Mouse (Mus musculus) thymus, adult 2 months (tissue): ENCODE results near the gene Ccnf. TPM values are rescaled to one million over a fixed set of nuclear protein-coding genes. Genes with fewer than 3 reads are reported as not detected.

Experiments
- DNase-seq: peaks from one replicate; pipeline ENCODE4 v3.0.0; 2021
- H3K27ac ChIP-seq: fragments of 200-500 bp; 2 replicates; pipeline ENCODE4 v1.5.1; 2012; ENCODE audit warnings: low read length, control low read depth; ENCODE audit not compliant: control insufficient read depth, insufficient read depth
- H3K27me3 ChIP-seq: fragments of 200-500 bp; 2 replicates; pipeline ENCODE4 v1.6.1; 2012; ENCODE audit warnings: mild to moderate bottlenecking, low read length, moderate library complexity, mixed read lengths; ENCODE audit not compliant: control insufficient read depth, insufficient read depth
- H3K36me3 ChIP-seq: fragments of 200-500 bp; 2 replicates; pipeline ENCODE4 v1.6.1; 2012; ENCODE audit warnings: mild to moderate bottlenecking, low read length, moderate library complexity; ENCODE audit not compliant: control insufficient read depth, insufficient read depth
- H3K4me1 ChIP-seq: fragments of 200-500 bp; replicated peaks from 2 replicates; pipeline ENCODE4 v1.6.1; 2012; ENCODE audit warnings: low read length; ENCODE audit not compliant: control insufficient read depth, insufficient read depth
- H3K4me3 ChIP-seq: fragments of 200-500 bp; 2 replicates; pipeline ENCODE4 v1.5.1; 2012; ENCODE audit warnings: mild to moderate bottlenecking, low read length, control low read depth, moderate library complexity; ENCODE audit not compliant: control insufficient read depth, insufficient read depth
- CTCF ChIP-seq: fragments of 200-500 bp; IDR thresholded peaks from 2 replicates; pipeline ENCODE4 v1.5.1; 2012; ENCODE audit warnings: mild to moderate bottlenecking, control low read depth, low read length, moderate library complexity, borderline replicate concordance; ENCODE audit not compliant: control insufficient read depth, poor library complexity, insufficient read depth; ENCODE audit errors: extremely low read depth
- POLR2A ChIP-seq: fragments of 200-500 bp; IDR thresholded peaks from 2 replicates; pipeline ENCODE4 v1.6.1; 2012; ENCODE audit warnings: mild to moderate bottlenecking, low read length, control low read depth, moderate library complexity; ENCODE audit not compliant: control insufficient read depth, poor library complexity, insufficient read depth; ENCODE audit errors: extremely low read depth
- WGBS: fragments of 180-500 bp; shearing (Covaris S2); methylation state at CpG from one replicate; pipeline ENCODE4 v1.1.7; 2018; 5-methylcytosine and 5-hydroxymethylcytosine counted together
- polyA plus RNA-seq: library from polyadenylated mRNA; depleted of rRNA; stranded (reverse); fragments of >200 nt; gene quantifications from 2 replicates; pipeline ENCODE4 v1.2.3, GENCODE M21; 2012

The Ccnf gene
- polyA plus RNA-seq, 1 experiment = 64.5 TPM

GRCm38 (mm10) chr17:24216836-24217235 lies 34.4 kb downstream of the Ccnf start:
- peaks cover 15% of the 10 kb centered on the region for H3K4me1 ChIP-seq
- TF ChIP-seq CTCF = no peak
- TF ChIP-seq POLR2A = no peak
- no peaks in the 10 kb centered on the region; the same call in 1 of the 2 replicates for H3K27me3 ChIP-seq
- DNase-seq = no peak
- no peak overlapping the region for H3K4me3 ChIP-seq
- H3K27ac ChIP-seq = no peak overlapping the region
- 95% methylated on average over 4 of the region's 4 CpGs for WGBS
- H3K36me3 ChIP-seq = no peaks in the 10 kb centered on the region

- H3K4me1 ChIP-seq = peaks cover 16% of the 10 kb centered on the region
Observed at GRCm38 (mm10) chr17:24213186-24213585, 38.1 kb downstream of the Ccnf start.

GRCm38 (mm10) chr17:24212441-24213018 lies 38.8 kb downstream of the Ccnf start:
- WGBS = 50% methylated on average over 5 of the region's 5 CpGs
- Histone ChIP-seq H3K36me3 (no peaks in the 10 kb centered on the region), H3K27ac (no peak overlapping the region), H3K4me3 (peak overlapping the region; percentile 36; the same call in 1 of the 2 replicates), H3K4me1 (peaks cover 16% of the 10 kb centered on the region), H3K27me3 (peaks cover 9% of the 10 kb centered on the region; the same call in 1 of the 2 replicates)
- DNase-seq = no peak
- TF ChIP-seq POLR2A (no peak), CTCF (no peak)

More at GRCm38 (mm10) chr17:24213186-24213585, 38.1 kb downstream of the Ccnf start:
- H3K4me3 ChIP-seq = no peak overlapping the region
- H3K36me3 ChIP-seq = no peaks in the 10 kb centered on the region
- WGBS = 86% methylated on average over 6 of the region's 6 CpGs
- TF ChIP-seq CTCF = no peak
- no peak for TF ChIP-seq POLR2A
- H3K27ac ChIP-seq = no peak overlapping the region
- DNase-seq = no peak
- H3K27me3 ChIP-seq = peaks cover 9% of the 10 kb centered on the region; the same call in 1 of the 2 replicates

- TF ChIP-seq POLR2A (no peak), CTCF (no peak)
- Histone ChIP-seq H3K4me1 (peaks cover 16% of the 10 kb centered on the region), H3K27me3 (peaks cover 9% of the 10 kb centered on the region; the same call in 1 of the 2 replicates), H3K27ac (no peak overlapping the region), H3K36me3 (no peaks in the 10 kb centered on the region), H3K4me3 (peak overlapping the region; percentile 36)
- no peak for DNase-seq
- WGBS = 9% methylated on average over 37 of the region's 37 CpGs
Observed at GRCm38 (mm10) chr17:24211631-24212440, 39.4 kb downstream of the Ccnf start.

- no peak for TF ChIP-seq POLR2A
- TF ChIP-seq CTCF = no peak
Observed at GRCm38 (mm10) chr17:24210591-24210990, 40.7 kb downstream of the Ccnf start.

GRCm38 (mm10) chr17:24209916-24210240 lies 41.4 kb downstream of the Ccnf start:
- Histone ChIP-seq H3K27ac (no peak overlapping the region), H3K27me3 (peaks cover 11% of the 10 kb centered on the region; the same call in 1 of the 2 replicates), H3K4me1 (peaks cover 33% of the 10 kb centered on the region), H3K4me3 (no peak overlapping the region), H3K36me3 (no peaks in the 10 kb centered on the region)
- WGBS = 96% methylated on average over 3 of the region's 3 CpGs
- DNase-seq = no peak
- no peak for TF ChIP-seq POLR2A
- no peak for TF ChIP-seq CTCF

More at GRCm38 (mm10) chr17:24210591-24210990, 40.7 kb downstream of the Ccnf start:
- Histone ChIP-seq H3K36me3 (no peaks in the 10 kb centered on the region), H3K4me1 (peaks cover 29% of the 10 kb centered on the region), H3K27me3 (peaks cover 11% of the 10 kb centered on the region; the same call in 1 of the 2 replicates), H3K4me3 (no peak overlapping the region), H3K27ac (no peak overlapping the region)
- 82% methylated on average over 3 of the region's 3 CpGs for WGBS
- DNase-seq = no peak

GRCm38 (mm10) chr17:24209043-24209915 lies 42.0 kb downstream of the Ccnf start, which contains the start of gene Ntn3:
Ntn3 (minus strand) TSS chr17:24209531.
- no peak for TF ChIP-seq POLR2A
- Histone ChIP-seq H3K4me3 (peak within 1 kb of the TSS; percentile 26), H3K4me1 (peaks cover 36% of the 10 kb centered on the region), H3K36me3 (no peaks in the 10 kb centered on the region), H3K27ac (no peak within 1 kb of the TSS), H3K27me3 (peaks cover 11% of the 10 kb centered on the region; the same call in 1 of the 2 replicates)
- WGBS = 13% methylated on average over 42 of the region's 43 CpGs
- no peak for DNase-seq
